Mouse (Mus musculus) spleen, adult 2 months (tissue): ENCODE results near the gene Wdr35. TPM values are rescaled to one million over a fixed set of nuclear protein-coding genes. Genes with fewer than 3 reads are reported as not detected.
A peak's percentile ranks its signal among the peaks of the same experiment; 100 is the strongest.

Source experiments
- DNase-seq, 2 experiments: peaks; one replicate each; pipeline versions ENCODE4 v3.0.0 to v3.0.0-alpha.2; 2012 to 2021; ENCODE audit warnings: low spot score in 2 of 2, low read depth in 1 of 2
- H3K27ac ChIP-seq: fragments of 200-500 bp; 2 replicates; pipeline ENCODE4 v1.5.1; 2012; ENCODE audit warnings: low read length, inconsistent platforms; ENCODE audit not compliant: insufficient read depth
- H3K27me3 ChIP-seq: fragments of 200-500 bp; 2 replicates; pipeline ENCODE4 v1.6.1; 2012; ENCODE audit warnings: mild to moderate bottlenecking, moderate library complexity, low read length, inconsistent platforms; ENCODE audit not compliant: control insufficient read depth, insufficient read depth
- H3K36me3 ChIP-seq: fragments of 200-500 bp; 2 replicates; pipeline ENCODE4 v1.6.1; 2012; ENCODE audit warnings: mild to moderate bottlenecking, low read length, inconsistent platforms; ENCODE audit not compliant: control insufficient read depth, insufficient read depth
- H3K4me1 ChIP-seq: fragments of 200-500 bp; 2 replicates; pipeline ENCODE4 v1.6.1; 2011; ENCODE audit warnings: inconsistent platforms; ENCODE audit not compliant: control insufficient read depth, insufficient read depth, insufficient read length
- H3K4me3 ChIP-seq: fragments of 200-500 bp; 2 replicates; pipeline ENCODE4 v1.5.1; 2011; ENCODE audit warnings: mild to moderate bottlenecking, inconsistent platforms; ENCODE audit not compliant: insufficient read depth, insufficient read length; ENCODE audit errors: extremely low read depth
- CTCF ChIP-seq: fragments of 200-500 bp; IDR thresholded peaks from 2 replicates; pipeline ENCODE4 v1.5.1; 2011; ENCODE audit warnings: mild to moderate bottlenecking, inconsistent platforms; ENCODE audit not compliant: insufficient read depth, insufficient read length, insufficient replicate concordance; ENCODE audit errors: extremely low read depth
- POLR2A ChIP-seq: fragments of 200-500 bp; IDR thresholded peaks from 2 replicates; pipeline ENCODE4 v1.6.1; 2011; ENCODE audit warnings: low read depth, low read length, inconsistent platforms
- WGBS: fragments of 180-500 bp; shearing (Covaris S2); methylation state at CpG from one replicate; pipeline ENCODE4 v1.1.7; 2018; 5-methylcytosine and 5-hydroxymethylcytosine counted together
- polyA plus RNA-seq: library from polyadenylated mRNA; depleted of rRNA; stranded (reverse); fragments of >200 nt; gene quantifications from 2 replicates; pipeline ENCODE4 v1.2.3, GENCODE M21; 2012

The Wdr35 gene
- polyA plus RNA-seq, 1 experiment = 0.36 TPM

GRCm38 (mm10) chr12:9048090-9048489 is 74.4 kb downstream of the Wdr35 start:
- Histone ChIP-seq H3K27me3 (no peaks in the 10 kb centered on the region), H3K4me1 (no peaks in the 10 kb centered on the region), H3K36me3 (0 out of 2 replicates have a peak, but pooled peaks cover 1% of the 10 kb centered on the region), H3K4me3 (no peak overlapping the region), H3K27ac (no peak overlapping the region)
- DNase-seq = no peak
- 59% methylated on average over 8 of the region's 8 CpGs for WGBS
- TF ChIP-seq POLR2A (no peak), CTCF (no peak)

DNA sequence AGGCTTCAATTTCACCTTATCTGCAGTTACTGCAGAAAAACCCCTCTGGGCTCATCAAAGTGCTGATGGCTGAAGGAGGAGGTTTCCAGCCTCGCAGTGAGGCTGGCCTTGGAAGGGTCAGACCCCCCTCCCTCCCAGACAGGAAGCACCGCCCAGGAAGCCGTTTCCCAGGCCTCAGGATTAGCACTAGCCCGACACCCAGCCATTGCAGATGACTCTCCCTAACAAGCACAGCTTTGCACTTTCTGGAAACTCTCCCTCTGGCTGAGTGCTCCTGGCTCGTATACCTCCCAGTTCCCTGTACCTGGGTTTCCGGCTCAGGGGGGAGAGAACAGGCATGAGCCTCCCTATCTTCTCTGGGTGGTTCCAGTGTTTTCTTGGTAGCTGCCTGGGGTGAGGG is 77.1 kb downstream of the Wdr35 start:
- DNase-seq = no peak
- WGBS = 20% methylated on average over 6 of the region's 6 CpGs
- H3K27me3 ChIP-seq = no peaks in the 10 kb centered on the region
- H3K4me1 ChIP-seq = no peaks in the 10 kb centered on the region
- H3K36me3 ChIP-seq = no peaks in the 10 kb centered on the region
- no peak overlapping the region for H3K4me3 ChIP-seq
- no peak overlapping the region for H3K27ac ChIP-seq
- TF ChIP-seq CTCF (no peak), POLR2A (no peak)

DNA sequence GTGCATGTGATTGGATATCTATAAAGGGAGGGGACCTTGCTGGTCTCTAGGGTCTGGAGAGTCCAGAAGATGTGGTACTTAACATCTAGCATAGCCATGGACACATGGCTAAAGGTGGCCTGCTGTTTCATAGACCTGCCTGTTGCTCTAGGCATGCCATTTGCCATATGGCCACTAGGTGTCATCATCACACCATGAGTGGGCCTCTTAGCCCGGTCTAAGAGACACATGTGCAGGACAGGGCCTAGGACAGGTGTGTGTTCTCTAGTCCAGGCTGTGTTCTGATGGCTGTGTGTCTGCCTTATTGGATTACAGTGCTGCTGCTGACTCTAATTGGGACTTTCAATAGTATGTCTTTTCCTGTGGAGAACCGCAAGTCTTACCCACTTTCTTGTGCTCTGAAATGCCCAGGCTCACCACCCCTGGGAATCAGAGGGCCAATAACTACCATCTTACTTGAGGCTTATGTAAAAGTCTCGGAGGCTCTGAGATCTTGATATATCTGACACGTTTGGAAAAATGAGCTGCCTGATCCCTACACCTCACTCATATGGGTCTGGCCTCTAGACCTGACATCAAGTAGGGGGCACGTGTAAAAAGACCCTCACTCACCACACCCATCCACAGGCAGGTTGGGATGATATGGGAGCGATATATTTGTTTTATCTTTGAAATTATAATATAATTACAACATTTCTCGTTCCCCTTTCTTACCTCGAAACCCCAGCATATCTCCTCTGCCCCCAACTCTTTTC is 78.6 kb downstream of the Wdr35 start:
- peak; percentile 51 to 78 for DNase-seq
- Histone ChIP-seq H3K4me1 (no peaks in the 10 kb centered on the region), H3K27ac (no peak overlapping the region), H3K36me3 (no peaks in the 10 kb centered on the region), H3K4me3 (no peak overlapping the region), H3K27me3 (no peaks in the 10 kb centered on the region)
- 65% methylated on average over 8 of the region's 8 CpGs for WGBS
- TF ChIP-seq POLR2A (no peak), CTCF (peak; percentile 96; the same call in 1 of the 2 replicates)

- no peaks in the 10 kb centered on the region for H3K36me3 ChIP-seq
- DNase-seq = no peak
- H3K4me1 ChIP-seq = no peaks in the 10 kb centered on the region
- H3K27ac ChIP-seq = no peak overlapping the region
- TF ChIP-seq POLR2A (no peak), CTCF (no peak)
- H3K4me3 ChIP-seq = no peak overlapping the region
- H3K27me3 ChIP-seq = no peaks in the 10 kb centered on the region
- WGBS = 86% methylated on average over 7 of the region's 7 CpGs
These were observed 79.7 kb downstream of the Wdr35 start for GRCm38 (mm10) chr12:9053345-9053744.

DNA sequence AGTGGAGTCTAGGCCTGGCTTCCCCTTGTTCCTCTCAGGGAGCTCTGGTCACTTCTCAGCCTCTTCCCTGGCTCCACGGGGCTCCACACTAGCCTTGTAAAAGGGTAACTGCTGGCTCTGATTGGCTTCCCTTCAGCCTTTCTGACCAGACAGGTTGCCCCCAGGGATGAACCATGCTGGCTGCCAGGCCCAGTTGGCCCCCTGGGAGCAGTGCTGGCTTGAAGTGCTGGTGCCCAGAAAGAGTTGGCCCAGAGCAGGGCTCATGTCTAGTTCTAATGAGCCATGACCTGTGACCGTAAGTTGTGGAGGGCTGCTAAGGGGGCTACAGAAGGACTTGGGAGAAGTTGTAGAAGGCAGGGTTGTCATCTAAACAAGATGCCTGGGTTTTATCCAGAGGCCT is 80.3 kb downstream of the Wdr35 start:
- Histone ChIP-seq H3K4me1 (no peaks in the 10 kb centered on the region), H3K27me3 (no peaks in the 10 kb centered on the region)
- WGBS = 65% methylated on average over 2 of the region's 2 CpGs

GRCm38 (mm10) chr12:9055269-9055668 is 81.6 kb downstream of the Wdr35 start:
- no peak for DNase-seq
- Histone ChIP-seq H3K36me3 (no peaks in the 10 kb centered on the region), H3K27ac (no peak overlapping the region), H3K4me1 (no peaks in the 10 kb centered on the region), H3K27me3 (no peaks in the 10 kb centered on the region), H3K4me3 (no peak overlapping the region)
- TF ChIP-seq CTCF (no peak), POLR2A (no peak)
- WGBS = 66% methylated on average over 11 of the region's 11 CpGs

More for the DNA sequence above, 80.3 kb downstream of the Wdr35 start:
- no peak for DNase-seq
- TF ChIP-seq POLR2A (no peak), CTCF (no peak)
- Histone ChIP-seq H3K27ac (no peak overlapping the region), H3K4me3 (no peak overlapping the region), H3K36me3 (no peaks in the 10 kb centered on the region)

- WGBS = 90% methylated on average over 3 of the region's 3 CpGs
- no peak for DNase-seq
These were observed 85.8 kb downstream of the Wdr35 start for GRCm38 (mm10) chr12:9059502-9059901.

More at GRCm38 (mm10) chr12:9059502-9059901, 85.8 kb downstream of the Wdr35 start:
- TF ChIP-seq POLR2A = no peak
- no peak for TF ChIP-seq CTCF
- no peaks in the 10 kb centered on the region for H3K4me1 ChIP-seq
- no peak overlapping the region for H3K27ac ChIP-seq
- no peaks in the 10 kb centered on the region for H3K27me3 ChIP-seq
- no peak overlapping the region for H3K4me3 ChIP-seq
- no peaks in the 10 kb centered on the region for H3K36me3 ChIP-seq
